Mouse (Mus musculus) liver, postnatal 0 days (tissue): ENCODE data around the gene Hoxc11.

Source experiments
- CTCF ChIP-seq: sonication (generic); IDR thresholded peaks from 2 replicates; pipeline ENCODE4 v1.5.1; 2016; ENCODE audit warnings: antibody characterized with exemption, low read depth
- EP300 ChIP-seq: IDR thresholded peaks from 2 replicates; pipeline ENCODE4 v1.6.1; 2016; ENCODE audit warnings: antibody characterized with exemption, low read depth, mild to moderate bottlenecking

- no peak for TF ChIP-seq EP300
- TF ChIP-seq CTCF: no peak
These were observed 13.0 kb downstream of the Hoxc11 start, which contains the start of gene Hoxc5 for GRCm38 (mm10) chr15:102967312-102967510.
